Mouse (Mus musculus): ENCODE results near the gene Icmt.

GRCm38 (mm10) chr4:152277916-152278315, 19.1 kb upstream of the Icmt start:
- TF ChIP-seq GATA1 (IDR thresholded peaks at IDR 0.05; ENCODE audit: borderline replicate concordance, low read length) = no peak
- no peak for TF ChIP-seq FLI1 (IDR thresholded peaks at IDR 0.05; ENCODE audit: low read length)

Measured in megakaryocyte, embryonic 14.5 days (primary cell).